ENCODE assay signal across 15 mouse cellular contexts in the genomic region with DNA sequence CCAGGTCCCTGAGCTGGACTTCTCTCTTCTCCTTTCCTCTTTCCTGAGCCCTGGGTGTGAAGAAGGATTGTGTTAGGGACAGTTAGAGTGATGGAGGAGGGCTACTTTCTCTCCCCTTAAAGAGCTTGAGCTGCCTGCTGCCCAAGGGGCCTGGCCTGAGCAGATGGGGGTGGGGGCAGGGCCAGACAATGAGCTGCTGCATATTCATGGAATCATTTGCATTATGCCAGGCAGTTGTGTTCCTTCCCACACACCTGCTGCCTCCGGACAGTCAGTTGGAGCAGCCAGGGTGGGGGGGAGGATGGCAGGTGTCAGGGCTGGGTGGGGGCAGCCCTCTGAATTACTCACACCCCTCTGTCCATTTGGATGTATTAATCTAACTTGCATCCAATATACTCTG. TPM values are rescaled to one million over a fixed set of nuclear protein-coding genes. Genes with fewer than 3 reads are reported as not detected.
DNase-seq lines count a peak whose midpoint lies in the region; ATAC-seq lines count a peak whose summit lies in the region.
"Had no signal": no experiment of that assay in that cellular context is flagged by ENCODE, and none has a peak within 500 bp of the region (broad histone marks: within the 10 kb centered on the region; RNA-seq: fewer than 3 reads in every experiment).

No protein-coding gene starts in this region.

- H3K27ac ChIP-seq in embryonic facial prominence, embryonic 11.5 days (replicated peaks; ENCODE audit: low read depth, low read length): no peak overlapping the region
- peak overlapping the region; percentile 78 for H3K27ac ChIP-seq in hindbrain, embryonic 14.5 days
- H3K27ac ChIP-seq in neural tube, embryonic 11.5 days (ENCODE audit: low read depth, low read length): peak overlapping the region; percentile 94
- H3K27ac ChIP-seq in heart, embryonic 12.5 days (ENCODE audit: poor library complexity, severe bottlenecking): no peak overlapping the region
- H3K27ac ChIP-seq: limb, embryonic 15.5 days; macrophage had no signal

- H3K9ac ChIP-seq in embryonic facial prominence, embryonic 11.5 days (replicated peaks; ENCODE audit: low read length): no peak overlapping the region
- peak overlapping the region; percentile 21; the same call in 1 of the 2 replicates for H3K9ac ChIP-seq in hindbrain, embryonic 14.5 days
- peak overlapping the region; percentile 39 for H3K9ac ChIP-seq in neural tube, embryonic 11.5 days (ENCODE audit: low read length)
- H3K9ac ChIP-seq in heart, embryonic 12.5 days: no peak overlapping the region
- H3K9ac ChIP-seq: limb, embryonic 15.5 days had no signal

- H3K9me3 ChIP-seq in embryonic facial prominence, embryonic 11.5 days (replicated peaks; ENCODE audit: control insufficient read depth, low read length): no peaks in the 10 kb centered on the region
- H3K9me3 ChIP-seq in hindbrain, embryonic 14.5 days (ENCODE audit: control insufficient read depth, low read length): no peaks in the 10 kb centered on the region
- H3K9me3 ChIP-seq in neural tube, embryonic 11.5 days (ENCODE audit: control insufficient read depth, low read length): no peaks in the 10 kb centered on the region; the same call in 1 of the 2 replicates
- H3K9me3 ChIP-seq in heart, embryonic 12.5 days (replicated peaks): no peaks in the 10 kb centered on the region
- H3K9me3 ChIP-seq: limb, embryonic 15.5 days had no signal

- DNase-seq in layer of hippocampus, adult 9-11 months: peak; percentile 49
- DNase-seq in layer of hippocampus, adult 11-12 months (ENCODE audit: low spot score): no peak
- DNase-seq in embryonic facial prominence, embryonic 11.5 days (ENCODE audit: low spot score): no peak
- no peak for DNase-seq in hindbrain, embryonic 14.5 days (ENCODE audit: low spot score)
- peak; percentile 79 for DNase-seq in neural tube, embryonic 11.5 days (ENCODE audit: low spot score)
- DNase-seq in liver: no peak
- DNase-seq in embryo, embryonic 10 days (ENCODE audit: low spot score): no peak
- DNase-seq: kidney, postnatal 36 days had no signal

- no peaks in the 10 kb centered on the region for H3K4me1 ChIP-seq in embryonic facial prominence, embryonic 11.5 days (ENCODE audit: control insufficient read depth, insufficient read depth, low read length)
- peaks cover 24% of the 10 kb centered on the region for H3K4me1 ChIP-seq in hindbrain, embryonic 14.5 days (replicated peaks; ENCODE audit: control insufficient read depth, insufficient read depth, low read length)
- H3K4me1 ChIP-seq in neural tube, embryonic 11.5 days (ENCODE audit: control insufficient read depth, insufficient read depth, low read length): peaks cover 20% of the 10 kb centered on the region
- no peaks in the 10 kb centered on the region for H3K4me1 ChIP-seq in heart, embryonic 12.5 days (replicated peaks)
- H3K4me1 ChIP-seq: limb, embryonic 15.5 days had no signal

- H3K4me2 ChIP-seq in embryonic facial prominence, embryonic 11.5 days (ENCODE audit: low read depth, low read length): no peak overlapping the region
- peak overlapping the region; percentile 31 for H3K4me2 ChIP-seq in hindbrain, embryonic 14.5 days (replicated peaks)
- peak overlapping the region; percentile 32 for H3K4me2 ChIP-seq in neural tube, embryonic 11.5 days (ENCODE audit: low read depth)
- H3K4me2 ChIP-seq in heart, embryonic 12.5 days: no peak overlapping the region
- H3K4me2 ChIP-seq: limb, embryonic 15.5 days had no signal

- no peaks in the 10 kb centered on the region for H3K27me3 ChIP-seq in embryonic facial prominence, embryonic 11.5 days (ENCODE audit: control insufficient read depth, insufficient read depth, low read length)
- no peaks in the 10 kb centered on the region for H3K27me3 ChIP-seq in hindbrain, embryonic 14.5 days (ENCODE audit: control insufficient read depth, insufficient read depth, low read length)
- no peaks in the 10 kb centered on the region for H3K27me3 ChIP-seq in neural tube, embryonic 11.5 days (ENCODE audit: control insufficient read depth, insufficient read depth, low read length)
- peaks cover 13% of the 10 kb centered on the region; the same call in 1 of the 2 replicates for H3K27me3 ChIP-seq in heart, embryonic 12.5 days (replicated peaks)

- no peak overlapping the region for H3K4me3 ChIP-seq in embryonic facial prominence, embryonic 11.5 days (ENCODE audit: low read depth, low read length)
- no peak overlapping the region for H3K4me3 ChIP-seq in hindbrain, embryonic 14.5 days (replicated peaks; ENCODE audit: low read length)
- no peak overlapping the region for H3K4me3 ChIP-seq in neural tube, embryonic 11.5 days (ENCODE audit: low read depth, low read length)
- H3K4me3 ChIP-seq in heart, embryonic 12.5 days: no peak overlapping the region
- H3K4me3 ChIP-seq: limb, embryonic 15.5 days had no signal

- peak; percentile 71; the same call in 1 of the 2 replicates for ATAC-seq in embryonic facial prominence, embryonic 11.5 days (replicated peaks; ENCODE audit: insufficient number of reproducible peaks, low FRiP score, low TSS enrichment, low read depth)
- ATAC-seq in hindbrain, embryonic 14.5 days (ENCODE audit: low FRiP score): peak; percentile 78
- peak; percentile 92 for ATAC-seq in neural tube, embryonic 11.5 days (ENCODE audit: insufficient read depth, low FRiP score, low TSS enrichment)
- ATAC-seq in heart, embryonic 12.5 days (ENCODE audit: insufficient number of reproducible peaks, low FRiP score): no peak
- ATAC-seq: CD4-positive, CD25-positive, alpha-beta regulatory T cell, adult 4 months had no signal

- WGBS in embryonic facial prominence, embryonic 11.5 days: 47% methylated on average over 1 of the region's 1 CpGs
- 12% methylated on average over 1 of the region's 1 CpGs for WGBS in hindbrain, embryonic 14.5 days
- WGBS in neural tube, embryonic 11.5 days: 12% methylated on average over 1 of the region's 1 CpGs
- WGBS in heart, embryonic 12.5 days: 56% methylated on average over 1 of the region's 1 CpGs

- H3K36me3 ChIP-seq in embryonic facial prominence, embryonic 11.5 days (replicated peaks; ENCODE audit: control insufficient read depth, insufficient read depth, low read depth, low read length): no peaks in the 10 kb centered on the region
- H3K36me3 ChIP-seq in hindbrain, embryonic 14.5 days (replicated peaks; ENCODE audit: control insufficient read depth, insufficient read depth): peaks cover 52% of the 10 kb centered on the region
- peaks cover 3% of the 10 kb centered on the region for H3K36me3 ChIP-seq in neural tube, embryonic 11.5 days (ENCODE audit: control insufficient read depth, insufficient read depth, low read length)
- no peaks in the 10 kb centered on the region for H3K36me3 ChIP-seq in heart, embryonic 12.5 days
- H3K36me3 ChIP-seq: limb, embryonic 15.5 days had no signal

RNA-seq across cellular contexts. Expression of a gene that starts 16.7 kb away (rescaled TPM):
- polyA plus RNA-seq in embryonic facial prominence, embryonic 11.5 days (2014; fragmentation: Nextera tagmentation; extraction: Ambion mirVana): 1.4 and 1.7 TPM in 2 replicates
- 15.4 and 16.3 TPM in 2 replicates for polyA plus RNA-seq in hindbrain, embryonic 14.5 days (2014; fragmentation: Nextera tagmentation; extraction: Ambion mirVana)
- 8.2 and 10.0 TPM in 2 replicates for polyA plus RNA-seq in neural tube, embryonic 11.5 days (2014; fragmentation: Nextera tagmentation; extraction: Ambion mirVana)
- polyA plus RNA-seq in heart, embryonic 12.5 days (2016; fragmentation: Nextera tagmentation; extraction: Ambion mirVana): 0.60 and 0.64 TPM in 2 replicates
- polyA plus RNA-seq: CD4-positive, CD25-positive, alpha-beta regulatory T cell, adult 4 months had no signal

RNA-seq across cellular contexts. Expression of a gene that starts 32.2 kb away (rescaled TPM):
- 22.6 and 26.5 TPM in 2 replicates for polyA plus RNA-seq in embryonic facial prominence, embryonic 11.5 days (2014; fragmentation: Nextera tagmentation; extraction: Ambion mirVana)
- 23.9 and 24.0 TPM in 2 replicates for polyA plus RNA-seq in hindbrain, embryonic 14.5 days (2014; fragmentation: Nextera tagmentation; extraction: Ambion mirVana)
- polyA plus RNA-seq in neural tube, embryonic 11.5 days (2014; fragmentation: Nextera tagmentation; extraction: Ambion mirVana): 25.5 and 26.2 TPM in 2 replicates
- 23.3 and 24.0 TPM in 2 replicates for polyA plus RNA-seq in heart, embryonic 12.5 days (2016; fragmentation: Nextera tagmentation; extraction: Ambion mirVana)

RNA-seq across cellular contexts. Expression of a gene that starts 44.8 kb away (rescaled TPM):
- polyA plus RNA-seq in embryonic facial prominence, embryonic 11.5 days (2014; fragmentation: Nextera tagmentation; extraction: Ambion mirVana): not detected in 2 replicates
- polyA plus RNA-seq in hindbrain, embryonic 14.5 days (2014; fragmentation: Nextera tagmentation; extraction: Ambion mirVana): 0.52 and 0.69 TPM in 2 replicates
- polyA plus RNA-seq in neural tube, embryonic 11.5 days (2014; fragmentation: Nextera tagmentation; extraction: Ambion mirVana): 0.29 TPM in 1 of 2 replicates, not detected in the other
- not detected in 2 replicates for polyA plus RNA-seq in heart, embryonic 12.5 days (2016; fragmentation: Nextera tagmentation; extraction: Ambion mirVana)
- polyA plus RNA-seq: CD4-positive, CD25-positive, alpha-beta regulatory T cell, adult 4 months; embryonic facial prominence, embryonic 14.5 days; gonadal fat pad, adult 2 months; limb, embryonic 15.5 days; macrophage; stomach, embryonic 14.5 days had no signal

RNA-seq across cellular contexts. Expression of a gene that starts 48.7 kb away (rescaled TPM):
- 4.3 and 5.3 TPM in 2 replicates for polyA plus RNA-seq in embryonic facial prominence, embryonic 11.5 days (2014; fragmentation: Nextera tagmentation; extraction: Ambion mirVana)
- polyA plus RNA-seq in hindbrain, embryonic 14.5 days (2014; fragmentation: Nextera tagmentation; extraction: Ambion mirVana): 6.7 and 7.4 TPM in 2 replicates
- polyA plus RNA-seq in neural tube, embryonic 11.5 days (2014; fragmentation: Nextera tagmentation; extraction: Ambion mirVana): 4.4 and 4.7 TPM in 2 replicates
- 2.7 and 3.0 TPM in 2 replicates for polyA plus RNA-seq in heart, embryonic 12.5 days (2016; fragmentation: Nextera tagmentation; extraction: Ambion mirVana)

Comparison
In these comparisons a context has a peak if more than half of its experiments do, and no peak if none do; other contexts are left out.
1. DNase-seq: peak in layer of hippocampus, adult 9-11 months (single experiment) and neural tube, embryonic 11.5 days (single experiment); none in layer of hippocampus, adult 11-12 months (single experiment), embryonic facial prominence, embryonic 11.5 days (single experiment), hindbrain, embryonic 14.5 days (single experiment), liver (single experiment) and embryo, embryonic 10 days (single experiment).
2. H3K27ac ChIP-seq: peak in hindbrain, embryonic 14.5 days (single experiment) and neural tube, embryonic 11.5 days (single experiment); none in embryonic facial prominence, embryonic 11.5 days (single experiment) and heart, embryonic 12.5 days (single experiment).
3. H3K4me2 ChIP-seq: peak in hindbrain, embryonic 14.5 days (single experiment) and neural tube, embryonic 11.5 days (single experiment); none in embryonic facial prominence, embryonic 11.5 days (single experiment) and heart, embryonic 12.5 days (single experiment).
4. H3K9ac ChIP-seq: peak in hindbrain, embryonic 14.5 days (single experiment) and neural tube, embryonic 11.5 days (single experiment); none in embryonic facial prominence, embryonic 11.5 days (single experiment) and heart, embryonic 12.5 days (single experiment).